Comparison of ENCODE assay signal across 8 mouse cellular contexts in genomic region chr19:5841999-5842784, GRCm38 (mm10). TPM values are rescaled to one million over a fixed set of nuclear protein-coding genes. Genes with fewer than 3 reads are reported as not detected.
DNase-seq lines count a peak whose midpoint lies in the region; ATAC-seq and TF ChIP-seq lines count a peak whose summit lies in the region.

No protein-coding gene starts in this region.

- H3K27ac ChIP-seq in midbrain, embryonic 15.5 days, result 0 out of 2 replicates have a peak overlapping the region, but pooled peaks have one; percentile 18

- 64% methylated on average over 5 of the region's 5 CpGs for WGBS in midbrain, embryonic 15.5 days

- ATAC-seq in megakaryocyte, adult 5-6 weeks (ENCODE audit: poor library complexity, severe bottlenecking), result no peak
- no peak for ATAC-seq in midbrain, embryonic 15.5 days (replicated peaks)

- H3K9ac ChIP-seq in midbrain, embryonic 15.5 days, result no peak overlapping the region

- TF ChIP-seq POLR2A in brain, embryonic 14.5 days (IDR thresholded peaks at IDR 0.05; ENCODE audit: borderline replicate concordance, extremely low read depth, insufficient read depth, insufficient read length, poor library complexity, severe bottlenecking), result no peak

- no peak for TF ChIP-seq CTCF in brain, embryonic 14.5 days (IDR thresholded peaks at IDR 0.05; ENCODE audit: borderline replicate concordance, extremely low read depth, insufficient read depth, insufficient read length)

- intact Hi-C loops in heart, postnatal 36 days (cut with DNase I), result loop anchor here (2.0 kb wide), 1 partner anchor 17 kb away; no protein-coding TSS in a partner anchor

- peaks cover 77% of the 10 kb centered on the region for H3K36me3 ChIP-seq in megakaryocyte, embryonic 14.5 days (replicated peaks; ENCODE audit: low read length)
- no peaks in the 10 kb centered on the region for H3K36me3 ChIP-seq in midbrain, embryonic 15.5 days (replicated peaks)

- no peaks in the 10 kb centered on the region for H3K27me3 ChIP-seq in megakaryocyte, embryonic 14.5 days (replicated peaks)
- H3K27me3 ChIP-seq in midbrain, embryonic 15.5 days (replicated peaks), result no peaks in the 10 kb centered on the region

- no peak overlapping the region for H3K4me2 ChIP-seq in midbrain, embryonic 15.5 days

- DNase-seq in brain, embryonic 14.5 days (ENCODE audit: low read depth), result peak; percentile 68
- DNase-seq in heart, postnatal 36 days, result peak; percentile 34 to 41
- no peak for DNase-seq in cerebellum, adult 11-12 months
- no peak for DNase-seq in layer of hippocampus, postnatal 14 days (ENCODE audit: low spot score in 2 of 2)
- no peak for DNase-seq in MN1 (ENCODE audit: low spot score)

- H3K9me3 ChIP-seq in megakaryocyte, embryonic 14.5 days, result no peaks in the 10 kb centered on the region
- no peaks in the 10 kb centered on the region for H3K9me3 ChIP-seq in midbrain, embryonic 15.5 days

- H3K4me1 ChIP-seq in megakaryocyte, embryonic 14.5 days, result peaks cover 68% of the 10 kb centered on the region
- H3K4me1 ChIP-seq in midbrain, embryonic 15.5 days, result peaks cover 49% of the 10 kb centered on the region

- H3K4me3 ChIP-seq in megakaryocyte, embryonic 14.5 days (replicated peaks), result peak overlapping the region; percentile 99
- H3K4me3 ChIP-seq in midbrain, embryonic 15.5 days, result no peak overlapping the region

RNA-seq across cellular contexts. Expression of gene Frmd8, which starts 32.9 kb away (rescaled TPM):
- polyA plus RNA-seq in megakaryocyte, embryonic 14.5 days (2012; ENCODE audit: insufficient read depth, low replicate concordance), result 28.5 and 57.6 TPM in 2 replicates
- total RNA-seq in megakaryocyte, adult 5-6 weeks (2015), result 21.4 and 21.9 TPM in 2 replicates
- total RNA-seq in megakaryocyte, adult 5-6 weeks (2017), result 19.3 and 23.3 TPM in 2 replicates
- polyA plus RNA-seq in brain, embryonic 14.5 days (2012; rRNA removed), result 18.9 and 21.3 TPM in 2 replicates
- total RNA-seq in heart, postnatal 36 days (2021), result 10 to 100 TPM; 11.4 to 11.7 TPM
- 16.1 and 19.2 TPM in 2 replicates for polyA plus RNA-seq in midbrain, embryonic 15.5 days (2015; fragmentation: Nextera tagmentation; extraction: Ambion mirVana)
- total RNA-seq in layer of hippocampus, postnatal 14 days (2021), result 10 to 100 TPM; 19.8 to 20.1 TPM

RNA-seq across cellular contexts. Expression of gene Slc25a45, which starts 35.4 kb away (rescaled TPM):
- 3.6 and 6.9 TPM in 2 replicates for polyA plus RNA-seq in megakaryocyte, embryonic 14.5 days (2012; ENCODE audit: insufficient read depth, low replicate concordance)
- total RNA-seq in megakaryocyte, adult 5-6 weeks (2015), result 55.6 and 67.9 TPM in 2 replicates
- 69.1 and 73.5 TPM in 2 replicates for total RNA-seq in megakaryocyte, adult 5-6 weeks (2017)
- 2.6 and 3.5 TPM in 2 replicates for polyA plus RNA-seq in brain, embryonic 14.5 days (2012; rRNA removed)
- 1 to 10 TPM; 3.4 to 4.2 TPM for total RNA-seq in heart, postnatal 36 days (2021)
- 2.0 and 2.9 TPM in 2 replicates for polyA plus RNA-seq in midbrain, embryonic 15.5 days (2015; fragmentation: Nextera tagmentation; extraction: Ambion mirVana)
- total RNA-seq in layer of hippocampus, postnatal 14 days (2021), result 1 to 10 TPM; 3.6 to 3.7 TPM

RNA-seq across cellular contexts. Expression of gene Tigd3, which starts 51.8 kb away (rescaled TPM):
- 0.57 and 1.3 TPM in 2 replicates for polyA plus RNA-seq in megakaryocyte, embryonic 14.5 days (2012; ENCODE audit: insufficient read depth, low replicate concordance)
- 0.54 and 0.59 TPM in 2 replicates for total RNA-seq in megakaryocyte, adult 5-6 weeks (2015)
- 1.0 and 1.8 TPM in 2 replicates for total RNA-seq in megakaryocyte, adult 5-6 weeks (2017)
- polyA plus RNA-seq in brain, embryonic 14.5 days (2012; rRNA removed), result 15.2 and 15.5 TPM in 2 replicates
- under 1 TPM; 0.57 to 0.64 TPM for total RNA-seq in heart, postnatal 36 days (2021)
- polyA plus RNA-seq in midbrain, embryonic 15.5 days (2015; fragmentation: Nextera tagmentation; extraction: Ambion mirVana), result 13.8 and 16.4 TPM in 2 replicates
- total RNA-seq in layer of hippocampus, postnatal 14 days (2021), result 1 to 10 TPM; 3.4 to 4.2 TPM

Comparison
In these comparisons a context has a peak if more than half of its experiments do, and no peak if none do; other contexts are left out.
1. DNase-seq: peak in brain, embryonic 14.5 days (single experiment) and heart, postnatal 36 days (2 of 2); none in cerebellum, adult 11-12 months (single experiment), layer of hippocampus, postnatal 14 days (0 of 2) and MN1 (single experiment).
2. RNA of gene Slc25a45, which starts 35.4 kb away (total RNA-seq): 55.6 to 73.5 TPM in megakaryocyte, adult 5-6 weeks; 3.4 to 4.2 TPM in heart, postnatal 36 days and 3.6 to 3.7 TPM in layer of hippocampus, postnatal 14 days; every median in the first group is over 10 times any median in the second.